Mouse (Mus musculus): ENCODE data around the gene Txndc2.
"Not testable (repeated sequence)": the region's sequence is repeated elsewhere in the genome, so short reads cannot be mapped to it uniquely, and the experiment has no call there.

The Txndc2 gene

GRCm38 (mm10) chr17:65656076-65656475 lies 14.1 kb upstream of the Txndc2 start:
- no peak for DNase-seq (ENCODE audit: low spot score in 2 of 2)

GRCm38 (mm10) chr17:65655608-65656007 lies 13.6 kb upstream of the Txndc2 start:
- no peak for DNase-seq (ENCODE audit: low spot score in 2 of 2)

DNA sequence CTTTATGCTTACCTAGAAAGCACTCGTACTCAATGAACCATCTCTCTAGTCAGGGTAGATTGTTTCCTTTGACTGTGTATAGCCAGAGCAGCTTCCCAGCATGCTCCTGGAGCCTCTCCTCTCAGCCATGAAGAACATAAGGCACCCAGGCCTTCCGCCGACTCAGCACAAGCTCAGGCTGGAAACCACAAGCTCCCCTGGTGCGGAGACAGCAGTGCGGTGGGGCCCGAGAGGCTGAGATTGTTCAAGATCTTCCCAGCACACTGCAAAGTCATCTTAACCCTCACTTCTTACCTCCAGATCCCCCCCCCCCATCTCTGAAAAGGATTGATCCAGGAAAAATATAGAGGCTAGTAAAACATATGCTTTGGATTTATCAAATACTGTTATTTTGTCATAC lies 8.6 kb upstream of the Txndc2 start:
- no peak for DNase-seq (ENCODE audit: low spot score in 2 of 2)

- DNase-seq (ENCODE audit: low spot score in 2 of 2), result no peak
Observed at GRCm38 (mm10) chr17:65649175-65649493, 7.2 kb upstream of the Txndc2 start.

GRCm38 (mm10) chr17:65648371-65649174 lies 6.6 kb upstream of the Txndc2 start:
- DNase-seq (ENCODE audit: low spot score in 2 of 2), result no peak

DNA sequence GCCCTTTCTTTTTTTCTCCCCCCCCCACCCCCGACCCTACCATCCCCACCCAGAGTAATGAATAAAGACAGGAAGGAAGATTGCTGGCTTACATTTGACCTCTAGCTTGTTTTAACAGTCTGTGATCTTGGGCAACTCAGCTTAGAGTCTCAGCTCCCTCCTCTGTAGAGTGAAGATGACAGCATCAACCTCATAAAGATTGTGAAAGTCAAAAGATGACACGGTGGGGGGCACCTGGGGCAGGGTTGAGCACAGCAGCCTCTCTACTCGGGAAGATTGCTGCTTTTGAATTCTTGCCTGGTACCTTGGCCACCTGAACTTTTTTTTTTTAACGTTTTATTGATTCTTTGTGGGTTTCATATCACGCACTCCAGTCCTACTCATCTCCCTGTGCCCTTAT lies 6.0 kb upstream of the Txndc2 start:
- no peak for DNase-seq (ENCODE audit: low spot score in 2 of 2)

GRCm38 (mm10) chr17:65647226-65647625 lies 5.3 kb upstream of the Txndc2 start:
- no peak for DNase-seq (ENCODE audit: low spot score in 2 of 2)

- no peak for DNase-seq (ENCODE audit: low spot score in 2 of 2)
Observed at GRCm38 (mm10) chr17:65643579-65643978, 1.6 kb upstream of the Txndc2 start.

- DNase-seq (ENCODE audit: low spot score in 2 of 2), result no peak
Observed at GRCm38 (mm10) chr17:65643051-65643521, 1.1 kb upstream of the Txndc2 start.

DNA sequence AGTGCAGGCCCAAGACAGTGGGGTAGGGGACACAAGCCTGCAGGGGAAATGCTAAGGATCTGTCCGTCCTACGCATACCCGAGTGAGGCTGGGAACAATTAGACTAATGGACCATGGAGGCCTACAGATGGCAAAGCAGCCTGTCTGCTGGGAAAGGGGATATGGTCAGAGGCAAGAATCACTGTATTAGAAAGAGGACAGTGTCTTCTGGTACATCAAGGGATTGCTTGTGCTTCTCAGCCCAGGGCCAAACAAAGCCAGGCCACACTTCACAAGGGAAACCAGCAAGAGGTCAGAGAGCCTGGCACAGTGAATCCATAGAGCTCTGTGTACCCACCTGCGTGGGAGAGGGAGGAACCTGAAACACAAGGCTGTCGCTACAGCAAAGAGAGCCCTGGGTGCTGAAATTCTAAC lies 617 bp upstream of the Txndc2 start:
- DNase-seq (ENCODE audit: low spot score in 2 of 2), result no peak

- DNase-seq (ENCODE audit: low spot score in 2 of 2), result no peak
Observed at GRCm38 (mm10) chr17:65639144-65639543, 2.8 kb downstream of the Txndc2 start.

- no peak for DNase-seq (ENCODE audit: low spot score in 2 of 2)
Observed at GRCm38 (mm10) chr17:65635715-65636360, 6.1 kb downstream of the Txndc2 start.

GRCm38 (mm10) chr17:65629943-65630342 lies 12.0 kb downstream of the Txndc2 start:
- DNase-seq (ENCODE audit: low spot score in 2 of 2), result no peak

DNA sequence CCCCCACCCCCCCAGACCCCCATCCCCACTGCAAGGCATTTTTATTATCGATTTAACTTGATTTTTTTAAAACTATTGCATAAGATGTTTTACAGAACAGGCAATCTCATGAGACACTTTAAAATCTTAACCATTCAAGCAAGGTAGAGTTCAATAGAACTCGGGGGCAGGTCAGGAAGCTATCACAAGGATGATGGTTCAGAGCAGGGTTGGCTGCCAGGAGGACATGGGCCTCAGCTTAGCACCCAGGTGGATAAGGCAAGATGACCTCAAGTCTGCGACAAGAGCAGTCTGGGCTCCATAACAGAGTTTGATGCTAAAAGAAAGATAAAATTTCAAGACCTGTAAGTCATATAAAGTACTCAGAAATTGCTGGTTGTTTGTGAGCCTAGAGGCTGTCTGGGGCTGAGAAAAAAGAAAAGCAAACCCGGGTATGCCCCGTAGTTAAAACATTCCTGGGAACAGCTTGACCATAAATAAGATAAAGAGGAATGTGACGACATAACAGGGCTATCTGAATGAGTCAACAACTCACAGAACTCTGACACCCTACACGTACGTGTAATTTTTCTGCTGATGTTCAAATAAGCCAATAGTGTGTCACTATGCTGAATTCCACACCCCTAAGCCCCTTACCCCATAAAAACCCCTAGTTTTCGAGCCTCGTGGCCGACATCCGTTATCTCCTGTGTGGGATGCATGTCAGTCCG lies 13.0 kb downstream of the Txndc2 start:
- not testable (repeated sequence) for DNase-seq (ENCODE audit: low spot score in 2 of 2)

GRCm38 (mm10) chr17:65626301-65626700 lies 15.7 kb downstream of the Txndc2 start:
- no peak for DNase-seq (ENCODE audit: low spot score in 2 of 2)

DNA sequence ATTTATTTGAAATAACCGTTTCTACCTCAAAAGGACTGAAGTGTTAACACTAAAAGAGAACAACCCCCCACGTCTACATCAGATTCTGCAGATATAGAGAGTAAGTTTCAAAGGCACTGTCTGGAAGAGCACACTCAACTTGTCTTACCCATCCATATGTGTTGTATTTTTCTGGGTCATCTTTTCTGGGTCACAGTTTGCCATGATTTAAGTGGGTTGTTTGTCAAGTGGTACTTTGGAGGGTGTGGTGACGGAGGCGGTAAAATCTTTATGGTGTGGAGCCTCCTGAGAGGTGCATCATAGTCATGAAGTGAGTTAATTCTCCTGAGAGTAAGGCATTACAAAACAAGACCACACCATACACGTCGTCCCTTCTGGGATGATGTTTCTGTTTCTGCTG lies 16.4 kb downstream of the Txndc2 start:
- DNase-seq (ENCODE audit: low spot score in 2 of 2), result no peak

DNA sequence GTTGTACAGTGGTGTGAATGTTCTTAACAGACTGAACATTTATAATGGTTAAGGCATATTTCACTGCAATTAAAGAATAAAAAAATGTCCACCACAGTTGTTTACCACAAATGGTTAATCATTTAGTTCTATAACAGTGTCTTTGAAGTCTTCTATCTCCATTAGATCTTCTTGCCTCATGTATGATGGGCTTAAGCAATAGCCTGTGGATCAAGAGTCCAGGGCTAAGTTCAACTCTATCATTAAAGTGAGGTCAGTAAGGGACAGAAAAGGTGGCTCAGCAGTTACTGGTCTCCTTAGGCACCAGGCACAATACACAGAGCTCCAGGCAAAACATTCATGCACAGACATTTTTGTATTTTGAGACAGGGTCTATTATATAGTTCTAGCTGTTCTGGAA lies 18.8 kb downstream of the Txndc2 start:
- DNase-seq (ENCODE audit: low spot score in 2 of 2), result no peak

DNA sequence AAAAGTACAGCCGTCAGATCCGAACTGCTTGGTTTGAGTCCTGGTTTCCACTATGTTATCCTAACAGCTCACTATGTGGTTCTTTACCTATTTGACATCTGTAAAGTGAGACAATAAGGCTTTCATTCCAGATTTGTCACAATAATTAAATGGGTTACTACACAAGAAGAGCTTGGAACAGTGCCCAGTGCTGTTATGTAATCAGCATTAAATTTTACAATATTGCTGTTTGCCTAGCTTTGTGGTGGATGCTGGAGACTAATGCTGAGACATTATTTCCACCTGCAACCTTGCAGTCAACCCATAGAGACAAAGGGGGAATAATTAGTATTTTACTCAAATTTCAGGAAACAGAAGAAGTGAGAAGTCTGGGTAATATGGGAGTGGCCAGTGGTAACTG lies 23.5 kb downstream of the Txndc2 start:
- DNase-seq (ENCODE audit: low spot score in 2 of 2), result no peak

GRCm38 (mm10) chr17:65615678-65616077 lies 26.3 kb downstream of the Txndc2 start:
- DNase-seq (ENCODE audit: low spot score in 2 of 2), result no peak

DNA sequence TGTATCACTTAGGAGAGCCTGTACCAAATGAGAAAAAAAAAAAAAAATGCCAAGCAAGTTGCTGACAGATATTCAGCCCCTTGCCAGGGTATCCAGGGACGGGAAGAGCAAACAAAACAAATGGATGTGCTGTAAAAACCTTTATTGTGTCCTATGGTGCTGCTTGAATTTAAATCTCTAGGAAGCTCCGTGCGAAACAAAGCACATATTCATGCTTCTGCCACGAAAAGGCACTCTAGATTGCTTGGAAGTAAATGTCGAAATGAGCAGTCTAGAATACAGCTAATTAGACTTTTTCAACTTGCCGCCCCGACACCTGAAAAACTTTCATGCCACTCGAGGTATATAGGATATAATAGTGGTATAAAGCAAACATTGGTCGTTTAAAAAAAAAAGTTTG lies 27.5 kb downstream of the Txndc2 start:
- no peak for DNase-seq (ENCODE audit: low spot score in 2 of 2)

DNA sequence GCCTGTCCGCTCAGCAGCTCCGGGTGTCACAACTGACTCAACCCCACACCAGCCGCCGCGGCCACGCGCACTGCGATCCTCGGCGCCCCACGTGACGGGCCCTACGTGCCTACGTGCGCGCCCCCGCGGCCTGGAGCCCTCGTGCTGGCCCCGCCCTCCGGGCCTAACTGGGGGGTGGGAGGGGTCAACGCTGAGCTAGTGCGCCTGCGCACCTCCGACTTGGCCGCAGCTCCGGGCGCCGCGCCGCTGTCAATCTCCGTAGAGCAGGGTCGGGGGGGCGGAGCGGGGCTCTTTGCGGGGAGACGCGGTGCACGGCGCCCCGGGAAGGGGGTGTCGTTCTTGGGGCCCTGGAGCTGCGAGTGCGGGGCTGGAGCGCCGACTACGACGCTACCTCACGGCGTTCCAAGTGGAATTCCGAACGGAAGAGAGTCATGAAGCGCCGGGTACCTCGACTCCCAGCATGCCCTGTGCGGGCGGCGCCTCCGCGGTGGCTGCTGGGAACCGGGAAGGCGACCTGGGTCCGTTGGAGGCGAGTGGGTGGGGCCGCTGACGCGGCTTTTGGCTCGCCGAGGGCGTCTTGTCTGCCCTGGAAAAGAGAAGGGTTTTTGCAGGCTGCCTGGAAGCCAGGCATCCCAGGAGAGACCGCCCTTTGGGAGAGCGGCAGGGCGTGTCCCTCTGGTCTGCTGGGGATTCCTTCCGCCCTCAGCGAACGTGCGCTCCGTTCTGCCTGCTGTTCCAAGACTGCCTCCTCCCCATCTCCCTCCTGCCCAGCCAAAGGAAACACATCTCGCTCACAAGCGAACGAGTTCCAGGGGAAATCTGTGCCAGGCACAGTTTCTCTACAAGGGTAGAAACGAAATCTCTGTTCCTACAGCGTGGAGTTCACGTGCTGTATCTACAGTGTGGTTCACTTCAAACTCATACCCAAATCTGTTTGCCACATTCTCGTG lies 28.2 kb downstream of the Txndc2 start, which contains the start of gene Vapa:
Gene Vapa (minus strand): TSS at position 93 of the 950 bp plus-strand sequence.
- peak; percentile 98 for DNase-seq (ENCODE audit: low spot score in 2 of 2)

DNA sequence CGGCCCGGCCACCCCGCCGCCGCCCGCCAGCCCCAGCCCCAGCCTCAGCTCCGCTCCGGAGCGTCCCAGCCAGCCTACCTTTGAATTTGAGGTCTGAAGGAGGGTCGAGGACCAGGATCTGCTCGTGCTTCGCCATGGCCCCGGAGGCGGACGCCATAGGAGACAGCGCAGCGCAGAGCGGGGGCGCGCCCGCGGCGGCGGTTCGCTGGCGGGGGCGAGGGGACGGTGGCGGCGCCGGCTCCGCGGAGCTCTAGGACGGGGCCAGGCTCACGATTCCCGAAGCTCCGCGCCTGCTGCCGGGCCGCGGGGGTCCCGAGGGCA lies 28.9 kb downstream of the Txndc2 start:
- DNase-seq (ENCODE audit: low spot score in 2 of 2), result no peak
